Mouse (Mus musculus) olfactory bulb, adult 2 months (tissue): ENCODE data around the gene Ccdc183. TPM values are rescaled to one million over a fixed set of nuclear protein-coding genes. Genes with fewer than 3 reads are reported as not detected.
A peak's percentile ranks its signal among the peaks of the same experiment; 100 is the strongest.

Experiments
- H3K27ac ChIP-seq: fragments of 200-500 bp; 2 replicates; pipeline ENCODE4 v1.5.1; 2012; ENCODE audit warnings: low read depth, low read length; ENCODE audit not compliant: insufficient read depth
- H3K4me1 ChIP-seq: fragments of 200-500 bp; 2 replicates; pipeline ENCODE4 v1.6.1; 2012; ENCODE audit warnings: low read length; ENCODE audit not compliant: control insufficient read depth, insufficient read depth
- H3K4me3 ChIP-seq: fragments of 200-500 bp; 2 replicates; pipeline ENCODE4 v1.5.1; 2012; ENCODE audit warnings: mild to moderate bottlenecking, low read depth, low read length, moderate library complexity; ENCODE audit not compliant: insufficient read depth
- CTCF ChIP-seq: fragments of 200-500 bp; IDR thresholded peaks from 2 replicates; pipeline ENCODE4 v1.5.1; 2012; ENCODE audit warnings: low read depth, mild to moderate bottlenecking, low read length, moderate library complexity; ENCODE audit not compliant: insufficient read depth
- POLR2A ChIP-seq: fragments of 200-500 bp; IDR thresholded peaks from 2 replicates; pipeline ENCODE4 v1.6.1; 2012; ENCODE audit warnings: mild to moderate bottlenecking, low read depth, low read length, moderate library complexity; ENCODE audit not compliant: insufficient read depth
- WGBS: fragments of 180-500 bp; shearing (Covaris S2); methylation state at CpG from one replicate; pipeline ENCODE4 v1.1.7; 2018; 5-methylcytosine and 5-hydroxymethylcytosine counted together
- polyA plus RNA-seq: library from polyadenylated mRNA; stranded (reverse); fragments of >200 nt; gene quantifications from 2 replicates; pipeline ENCODE4 v1.2.4, GENCODE M21; 2012; ENCODE audit warnings: low replicate concordance; ENCODE audit not compliant: missing spikeins, insufficient read depth, insufficient read length

Ccdc183 gene
- polyA plus RNA-seq, 1 experiment: not detected

DNA sequence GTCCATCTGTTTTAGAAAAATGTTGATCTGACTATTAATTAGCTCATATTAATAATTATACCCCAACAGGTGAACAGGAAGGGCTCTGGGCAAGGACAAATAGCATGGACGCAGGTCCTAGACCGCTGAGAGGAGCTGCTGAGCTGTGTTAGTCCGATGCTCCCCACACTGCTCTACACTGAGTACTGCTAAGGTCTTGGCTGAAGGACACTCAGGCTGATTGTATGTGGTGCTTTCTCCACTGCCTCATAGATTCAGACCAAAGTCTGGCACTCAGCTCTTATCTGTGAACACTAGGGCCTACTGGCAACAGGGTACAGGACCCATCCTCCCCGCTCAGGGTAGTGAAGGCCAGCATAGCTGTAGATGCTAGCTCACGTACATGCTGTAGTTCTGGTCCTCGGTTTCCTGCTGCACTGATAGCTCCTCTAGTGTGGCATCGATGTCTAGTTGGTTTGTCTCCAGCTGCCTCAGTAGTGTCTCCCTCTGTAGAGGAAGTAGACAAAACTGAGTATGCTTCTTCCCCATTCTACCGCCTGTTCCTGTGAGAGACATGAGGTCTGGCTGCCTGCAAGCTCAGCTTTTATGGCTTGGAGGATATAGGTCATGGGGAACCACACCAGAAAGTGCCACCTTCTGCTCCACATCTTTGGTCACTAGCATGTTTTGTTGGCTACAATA, 29.1 kb downstream of the Ccdc183 start:
- TF ChIP-seq CTCF: no peak
- TF ChIP-seq POLR2A: no peak
- Histone ChIP-seq H3K4me3 (no peak overlapping the region), H3K4me1 (peaks cover 10% of the 10 kb centered on the region), H3K27ac (no peak overlapping the region)
- WGBS: 93% methylated on average over 8 of the region's 8 CpGs

DNA sequence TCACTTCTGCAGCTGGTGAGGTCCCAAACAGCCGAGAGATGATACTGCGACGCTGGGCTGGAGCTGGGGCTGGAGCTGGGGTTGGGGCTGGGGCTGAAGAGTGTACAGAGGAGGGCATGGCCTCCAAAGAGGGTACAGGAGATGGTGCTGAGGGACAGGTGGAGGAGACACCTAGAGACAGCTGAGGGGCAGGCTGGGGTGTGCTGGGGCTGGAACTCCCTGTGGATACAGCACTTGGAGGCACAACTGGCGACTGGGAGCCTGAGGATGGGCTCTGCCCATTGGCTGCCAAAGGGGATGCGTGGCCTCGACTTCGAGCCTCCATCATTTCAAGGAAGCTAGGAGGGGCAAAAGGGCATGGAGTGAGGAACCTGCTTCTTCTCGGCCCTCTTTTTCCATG, 30.2 kb downstream of the Ccdc183 start:
- H3K4me1 ChIP-seq: peaks cover 21% of the 10 kb centered on the region
- 92% methylated on average over 8 of the region's 8 CpGs for WGBS
- no peak for TF ChIP-seq POLR2A
- TF ChIP-seq CTCF: no peak
- no peak overlapping the region for H3K27ac ChIP-seq
- H3K4me3 ChIP-seq: no peak overlapping the region

- H3K27ac ChIP-seq: no peak overlapping the region
- H3K4me1 ChIP-seq: peaks cover 28% of the 10 kb centered on the region
- H3K4me3 ChIP-seq: no peak overlapping the region
- WGBS: 62% methylated on average over 3 of the region's 3 CpGs
- TF ChIP-seq POLR2A (no peak), CTCF (no peak)
These were observed 31.9 kb downstream of the Ccdc183 start for GRCm38 (mm10) chr2:25585601-25586000.

DNA sequence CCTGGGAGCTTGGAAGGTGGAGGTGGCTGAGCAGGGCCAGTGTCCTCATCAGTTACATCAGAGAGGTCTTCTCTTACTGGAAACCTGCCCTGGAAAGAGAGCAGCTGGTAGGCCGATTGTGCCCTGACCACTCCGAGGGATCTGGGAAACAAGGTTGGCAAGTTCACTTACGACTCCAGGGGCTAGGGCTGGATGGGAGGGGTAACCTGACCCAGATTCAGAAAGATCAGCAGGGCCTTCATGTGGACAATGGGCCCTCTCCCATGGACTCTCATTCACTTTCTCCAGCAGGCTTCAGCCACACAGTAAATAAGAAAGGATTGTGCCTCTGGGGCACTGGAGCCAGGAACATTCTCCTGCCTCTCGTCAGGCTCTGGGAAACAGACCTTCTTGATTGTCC, 32.6 kb downstream of the Ccdc183 start:
- H3K4me3 ChIP-seq: no peak overlapping the region
- 0 out of 2 replicates have a peak overlapping the region, but pooled peaks have one; percentile 22 for H3K27ac ChIP-seq
- H3K4me1 ChIP-seq: peaks cover 33% of the 10 kb centered on the region
- 44% methylated on average over 4 of the region's 4 CpGs for WGBS
- TF ChIP-seq CTCF (no peak), POLR2A (no peak)

DNA sequence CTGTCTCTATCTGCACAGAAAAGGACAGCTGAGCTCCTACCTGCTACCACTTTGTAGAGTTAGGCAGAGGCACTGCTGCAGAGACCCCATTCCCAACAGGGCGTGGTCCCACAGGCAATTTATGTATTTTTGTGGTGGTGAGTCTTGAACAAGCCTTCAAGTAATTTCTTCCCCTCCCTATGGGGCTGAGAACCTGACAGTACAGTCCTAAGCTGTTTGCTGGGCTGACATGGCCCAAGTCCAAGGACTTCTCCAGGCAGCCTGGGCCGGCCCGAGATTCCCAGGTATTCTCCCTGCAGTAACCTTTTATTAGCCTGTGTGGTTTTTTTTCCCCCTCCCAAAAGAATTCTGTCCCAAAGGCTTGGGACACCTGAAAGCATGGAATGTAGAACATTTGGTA, 33.3 kb downstream of the Ccdc183 start:
- Histone ChIP-seq H3K4me3 (no peak overlapping the region), H3K27ac (peak overlapping the region; percentile 72), H3K4me1 (peaks cover 40% of the 10 kb centered on the region)
- TF ChIP-seq POLR2A: no peak
- TF ChIP-seq CTCF: no peak
- 84% methylated on average over 3 of the region's 3 CpGs for WGBS

GRCm38 (mm10) chr2:25583571-25583970, 33.9 kb downstream of the Ccdc183 start:
- Histone ChIP-seq H3K4me1 (peaks cover 42% of the 10 kb centered on the region), H3K4me3 (no peak overlapping the region), H3K27ac (peak overlapping the region; percentile 72)
- TF ChIP-seq POLR2A (no peak), CTCF (no peak)
- WGBS: 38% methylated on average over 4 of the region's 4 CpGs

DNA sequence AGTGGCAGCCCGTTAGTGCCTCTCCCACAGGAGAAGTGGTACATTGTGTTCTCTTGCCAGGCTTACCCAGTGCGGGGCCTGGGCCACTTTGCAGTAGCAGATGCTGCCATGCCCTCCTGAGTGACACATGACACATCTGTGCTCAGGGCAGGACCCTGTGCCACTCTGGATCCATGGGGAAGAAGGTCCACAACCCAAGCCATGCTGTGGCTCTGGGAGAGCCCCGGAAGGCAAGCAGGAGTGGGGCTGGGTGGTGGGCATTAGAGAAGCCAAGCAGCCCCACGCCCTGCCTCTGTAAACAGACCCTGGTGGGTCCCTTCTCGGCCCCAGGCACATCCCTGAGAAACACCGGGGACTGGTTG, 34.4 kb downstream of the Ccdc183 start:
- no peak overlapping the region for H3K4me3 ChIP-seq
- H3K27ac ChIP-seq: peak overlapping the region; percentile 72
- peaks cover 47% of the 10 kb centered on the region for H3K4me1 ChIP-seq
- 65% methylated on average over 6 of the region's 6 CpGs for WGBS
- TF ChIP-seq CTCF: no peak
- TF ChIP-seq POLR2A: no peak

- no peak overlapping the region for H3K4me3 ChIP-seq
- peak overlapping the region; percentile 72 for H3K27ac ChIP-seq
- H3K4me1 ChIP-seq: peaks cover 52% of the 10 kb centered on the region
- 39% methylated on average over 12 of the region's 12 CpGs for WGBS
- TF ChIP-seq POLR2A (no peak), CTCF (no peak)
These were observed 34.9 kb downstream of the Ccdc183 start for GRCm38 (mm10) chr2:25582466-25583119.

- Histone ChIP-seq H3K4me1 (peaks cover 59% of the 10 kb centered on the region), H3K4me3 (no peak overlapping the region), H3K27ac (peak overlapping the region; percentile 72)
- TF ChIP-seq POLR2A (no peak), CTCF (no peak)
- 17% methylated on average over 6 of the region's 6 CpGs for WGBS
These were observed 35.6 kb downstream of the Ccdc183 start for GRCm38 (mm10) chr2:25581901-25582301.
